Mouse (Mus musculus) c-Kit-negative CD71-positive TER-119-positive erythroid progenitor cells, embryonic 14.5 days (primary cell): ENCODE results near the gene Fbxo34.
"Not testable (repeated sequence)": the region's sequence is repeated elsewhere in the genome, so short reads cannot be mapped to it uniquely, and the experiment has no call there.

Experiments used
- DNase-seq: peaks from one replicate; pipeline ENCODE4 v3.0.0-alpha.2; 2013; ENCODE audit warnings: low read depth, low spot score

Gene Fbxo34

DNA sequence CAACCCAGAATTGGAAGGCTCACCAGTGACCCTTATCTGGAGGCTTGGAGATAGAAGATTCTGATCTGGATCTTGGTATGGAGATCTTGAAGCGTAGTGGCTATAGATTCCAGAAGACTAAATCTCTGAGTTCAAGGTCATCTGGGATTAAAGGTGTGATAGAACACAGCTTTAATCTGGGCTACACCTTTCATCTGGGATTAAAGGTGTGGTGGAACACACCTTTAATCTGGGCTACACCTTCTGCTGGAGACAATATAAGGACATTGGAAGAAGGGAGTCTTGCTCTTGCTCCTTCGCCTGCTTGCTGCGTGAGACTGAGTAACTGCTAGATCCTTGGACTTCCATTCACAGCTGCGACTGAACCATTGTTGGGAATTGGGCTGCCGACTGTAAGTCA is at the start of gene Fbxo34:
Gene Fbxo34, plus strand, starts transcription at position 301 of the 400 bp plus-strand sequence.
- not testable (repeated sequence) for DNase-seq

DNA sequence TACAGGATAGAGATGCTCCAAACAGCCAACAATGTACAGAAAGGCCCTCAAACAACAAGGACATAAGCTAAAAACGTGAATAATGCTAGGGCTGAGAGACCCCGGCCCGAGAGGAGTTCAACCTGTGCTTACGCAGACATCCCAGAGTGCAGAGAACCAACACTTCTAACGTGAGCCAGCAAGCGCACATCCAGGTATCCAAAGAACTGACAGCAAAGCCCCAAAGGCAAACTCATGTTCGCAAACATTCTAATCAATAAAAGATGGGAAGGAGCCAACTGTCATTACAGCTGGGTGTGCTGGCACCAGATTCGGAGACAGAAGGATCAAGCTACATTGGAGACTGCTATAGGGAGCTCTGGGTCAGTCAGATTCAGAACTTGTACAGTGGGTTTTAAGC is 47.5 kb upstream of the Fbxo34 start:
- DNase-seq = no peak

DNA sequence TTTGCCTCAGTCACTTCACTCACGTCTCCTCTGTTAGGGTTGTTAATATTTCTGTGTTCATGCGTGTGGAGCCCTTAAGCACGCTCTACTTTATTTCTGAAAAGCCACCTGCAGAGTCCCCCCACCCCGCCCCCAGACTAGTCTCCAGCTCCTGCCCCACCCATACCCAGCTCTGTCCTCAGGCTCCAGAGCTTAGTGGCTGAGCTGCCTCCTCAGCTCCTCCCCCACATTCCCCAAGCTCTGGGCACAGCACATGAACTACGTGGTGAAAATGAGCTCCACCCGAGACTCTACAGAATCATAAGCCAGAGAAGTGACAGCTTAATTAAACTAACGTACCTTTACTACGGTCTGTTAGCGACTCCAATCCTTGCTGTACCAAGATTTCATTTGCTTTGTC is 44.2 kb upstream of the Fbxo34 start:
- no peak for DNase-seq

DNA sequence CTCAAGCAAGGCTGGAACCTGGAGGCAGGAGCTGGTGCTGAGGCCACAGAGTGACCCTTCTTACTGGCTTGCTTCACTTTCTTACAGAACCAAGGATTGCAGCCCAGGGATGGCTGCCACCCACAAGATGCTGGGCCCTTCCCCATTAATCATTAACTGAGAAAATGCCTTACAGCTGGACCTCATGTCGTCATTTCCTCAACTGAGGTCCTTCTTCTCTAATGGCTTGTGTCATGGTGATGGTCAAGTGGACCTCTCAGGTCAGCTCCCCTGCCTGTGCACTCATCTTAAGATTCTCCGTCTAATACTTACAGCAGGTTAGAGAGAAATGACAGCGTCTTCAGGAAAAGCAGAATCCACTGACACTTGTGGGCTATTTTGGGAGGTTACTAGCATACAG is 32.9 kb upstream of the Fbxo34 start:
- DNase-seq = no peak

DNA sequence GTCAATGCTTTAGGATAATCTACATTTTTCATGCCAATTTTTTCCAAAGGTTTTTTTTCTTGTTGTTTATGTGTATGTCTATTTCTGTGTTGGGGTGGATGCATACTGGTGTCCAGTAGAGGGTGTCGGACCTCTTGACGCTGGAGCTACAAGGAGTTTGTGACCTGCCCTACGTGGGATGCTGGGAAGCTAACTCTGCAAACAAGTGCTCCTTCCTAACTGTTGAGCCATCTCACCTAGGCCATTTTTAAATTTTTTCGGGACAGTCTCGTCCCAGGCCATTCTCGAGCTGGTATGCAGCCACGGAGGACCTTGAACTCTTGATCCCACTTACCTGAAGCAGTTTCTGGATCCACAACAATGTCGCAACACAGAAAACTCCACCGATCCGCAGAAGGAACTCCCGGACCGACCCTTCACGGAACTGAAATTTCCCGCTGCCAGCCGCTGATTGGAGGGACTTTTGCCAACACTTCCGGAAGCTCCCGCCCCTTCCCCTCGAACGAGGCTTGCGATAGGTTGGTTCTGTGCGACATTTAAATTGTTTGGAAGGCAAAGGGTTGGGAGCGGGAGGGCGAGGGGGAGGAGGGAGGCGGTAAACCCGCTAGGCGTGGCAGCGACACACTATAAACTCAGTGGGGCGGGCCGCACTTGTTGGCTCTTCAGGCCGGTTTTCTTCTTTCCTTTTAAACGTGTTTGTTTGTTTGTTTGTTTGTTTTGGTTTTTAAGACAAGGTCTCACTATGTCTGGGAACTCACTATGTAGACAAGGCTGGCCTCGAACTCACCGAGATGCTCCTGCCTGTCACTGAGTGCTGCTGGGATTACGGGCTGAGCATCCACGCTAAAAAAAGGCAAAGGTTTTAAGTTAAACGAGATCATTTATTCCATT is 32.2 kb upstream of the Fbxo34 start, which contains the start of gene Dlgap5:
Gene Dlgap5, minus strand, starts transcription at position 633 of the 891 bp plus-strand sequence.
- DNase-seq = peak; percentile 95

DNA sequence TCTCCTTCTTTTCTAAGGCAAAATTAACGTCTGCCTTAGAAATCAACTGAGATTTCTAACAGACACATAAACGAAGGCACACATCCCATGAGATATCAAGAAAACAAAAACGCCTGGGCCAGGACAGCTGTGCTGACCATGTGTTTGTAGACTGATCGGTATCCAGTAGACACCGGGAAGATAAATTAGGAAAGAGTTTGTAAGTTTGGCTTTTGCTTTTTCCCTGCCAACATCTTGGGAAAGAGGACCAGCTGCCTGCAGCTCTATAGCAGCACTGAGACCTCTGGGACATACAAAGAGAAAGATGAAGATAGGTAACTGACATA is 31.6 kb upstream of the Fbxo34 start:
- DNase-seq = no peak

DNA sequence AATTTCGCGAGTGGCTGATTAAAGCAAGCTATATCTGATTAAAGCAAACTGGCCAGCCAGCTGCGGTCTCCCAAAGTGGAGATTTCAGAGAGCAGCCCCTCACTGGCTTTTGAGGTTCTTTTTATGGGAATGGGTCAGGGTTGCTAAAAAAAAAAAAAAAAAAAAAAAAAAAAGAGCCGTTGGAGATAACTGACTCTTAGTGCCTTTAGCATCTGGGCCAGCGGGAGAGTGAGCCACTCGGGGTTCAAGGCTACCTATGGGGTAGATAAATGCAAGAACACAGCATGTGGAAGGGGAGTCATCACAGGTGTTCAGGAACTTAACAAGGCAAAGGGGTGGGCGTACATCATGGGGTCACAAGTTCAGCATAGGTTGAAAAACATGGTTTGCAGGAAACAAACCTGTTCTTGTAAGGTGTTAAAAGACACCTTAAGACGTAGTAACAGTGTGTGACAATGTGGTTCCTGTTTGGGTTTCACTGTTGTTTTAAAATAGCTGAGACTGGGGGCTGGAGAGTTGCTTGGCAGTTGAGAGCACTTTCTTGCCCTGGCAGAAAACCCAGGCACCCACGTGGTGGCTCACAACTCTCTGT is 31.1 kb upstream of the Fbxo34 start:
- no peak for DNase-seq

DNA sequence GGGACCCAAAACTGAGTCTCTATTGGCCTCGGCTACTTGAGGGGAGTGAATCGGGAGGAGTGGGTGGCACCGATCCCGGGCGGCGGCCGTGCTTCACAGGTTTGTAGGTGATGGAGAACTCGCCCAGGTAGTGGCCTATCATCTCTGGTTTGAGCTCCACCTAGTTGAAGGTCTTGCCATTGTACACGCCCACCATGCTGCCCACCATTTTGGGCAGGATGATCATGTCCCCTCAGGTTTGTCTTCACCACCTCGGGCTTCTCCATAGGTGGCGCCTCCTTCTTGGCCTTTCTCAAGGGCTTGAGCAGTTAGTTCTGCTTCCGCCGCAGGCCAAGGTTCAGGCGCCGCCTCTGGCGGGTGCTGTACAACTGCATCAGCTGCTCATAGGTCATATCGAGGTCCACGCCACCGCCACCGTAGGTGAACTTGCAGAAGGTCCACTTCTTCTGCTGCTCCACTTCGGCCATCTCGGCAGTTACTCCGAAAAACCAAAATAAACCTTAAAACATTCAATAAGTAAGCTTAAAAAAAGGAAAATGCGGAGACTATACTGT is 30.4 kb upstream of the Fbxo34 start:
- no peak for DNase-seq

DNA sequence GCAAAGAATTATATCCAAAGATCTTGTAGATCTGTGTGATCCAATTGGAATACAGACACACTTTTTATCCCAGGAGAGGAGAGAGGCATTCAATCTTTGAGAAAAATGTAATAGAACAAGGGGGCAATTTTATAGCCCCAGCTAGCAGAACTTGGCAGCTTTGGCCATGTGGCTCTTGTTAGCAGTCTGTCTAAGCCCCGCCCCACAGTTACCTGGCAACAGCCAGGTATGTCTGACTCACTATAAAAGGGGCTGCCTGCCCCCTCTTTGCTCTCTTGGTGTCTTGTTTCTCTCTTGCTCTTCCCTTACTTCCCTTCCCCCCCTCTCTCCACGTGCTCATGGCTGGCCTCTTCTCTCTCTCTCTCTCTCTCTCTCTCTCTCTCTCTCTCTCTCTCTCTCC is 28.6 kb upstream of the Fbxo34 start:
- DNase-seq = no peak

DNA sequence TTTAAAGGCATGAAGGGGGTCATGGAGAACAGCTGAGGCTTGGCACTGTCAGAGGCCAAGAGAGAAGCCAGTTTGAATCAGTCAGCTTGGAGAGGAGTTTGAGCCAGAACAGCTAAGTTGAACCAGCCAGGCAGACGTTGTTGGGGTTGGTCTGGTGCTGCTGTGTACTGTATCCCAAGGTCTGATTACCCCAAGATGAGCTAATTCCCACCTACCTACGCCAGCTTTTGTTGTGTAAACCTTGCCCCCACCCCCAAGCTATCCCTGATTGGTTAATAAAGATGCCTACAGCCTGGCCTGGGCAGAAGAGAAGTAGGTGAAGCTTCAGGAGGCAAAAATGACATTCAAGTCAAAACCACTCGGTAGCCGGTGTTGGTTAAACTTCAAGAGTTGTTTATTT is 27.8 kb upstream of the Fbxo34 start:
- DNase-seq = no peak

DNA sequence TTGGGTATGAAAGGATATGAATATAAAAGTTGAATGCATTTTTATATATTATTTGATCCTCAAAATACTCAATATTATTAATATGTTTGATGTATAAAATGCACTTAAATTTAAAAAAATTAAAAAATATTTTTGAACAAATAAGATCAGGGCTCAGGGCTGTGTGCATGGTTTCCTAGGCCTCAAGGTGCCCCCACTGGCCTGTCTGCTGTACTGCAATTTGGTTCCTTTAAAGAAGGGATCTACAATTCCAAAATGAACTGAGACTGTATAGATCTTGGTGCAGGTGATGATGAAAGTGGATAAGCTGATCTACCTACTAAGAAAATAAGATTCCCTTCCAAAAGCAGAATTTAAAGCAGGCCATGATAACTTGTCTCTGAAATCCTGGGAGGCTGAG is 17.2 kb upstream of the Fbxo34 start:
- no peak for DNase-seq

DNA sequence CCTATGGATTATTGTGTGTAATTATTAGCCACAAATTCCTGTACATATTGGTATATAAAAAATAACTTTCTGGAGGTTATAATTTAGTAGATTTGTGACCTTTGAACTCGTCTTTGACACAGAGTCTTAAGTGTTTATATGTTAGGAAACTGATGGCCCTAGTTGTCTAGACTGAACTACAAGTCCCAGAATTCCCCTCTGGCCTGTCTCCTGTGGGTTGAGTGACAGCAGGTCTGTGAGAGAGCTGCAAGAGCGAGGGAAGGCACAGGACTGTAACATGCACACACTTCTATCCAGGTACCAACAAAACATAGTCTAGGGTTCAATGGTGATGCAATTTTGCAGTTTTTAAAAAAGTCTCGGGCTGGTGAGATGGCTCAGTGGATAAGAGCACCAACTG is 11.3 kb upstream of the Fbxo34 start:
- no peak for DNase-seq

DNA sequence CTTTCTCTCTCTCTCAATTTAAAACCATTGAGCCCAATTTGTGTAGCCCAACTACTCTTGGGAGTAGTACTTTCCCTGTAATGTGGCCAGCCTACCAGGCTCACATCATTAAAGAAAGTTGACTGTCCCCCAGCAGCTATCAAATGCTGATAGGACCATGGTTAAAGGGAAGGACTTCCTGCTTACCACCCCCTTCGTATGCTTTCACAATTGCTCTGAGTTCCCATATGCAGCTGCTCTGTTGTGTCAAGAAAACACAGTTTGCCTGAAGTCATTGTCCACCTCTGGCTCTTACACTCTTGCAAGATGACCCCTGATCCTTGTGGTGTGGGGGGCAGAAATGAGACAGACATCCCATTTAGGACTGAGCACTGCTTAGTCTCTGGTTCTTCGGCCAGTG is 5.3 kb upstream of the Fbxo34 start:
- DNase-seq = no peak

DNA sequence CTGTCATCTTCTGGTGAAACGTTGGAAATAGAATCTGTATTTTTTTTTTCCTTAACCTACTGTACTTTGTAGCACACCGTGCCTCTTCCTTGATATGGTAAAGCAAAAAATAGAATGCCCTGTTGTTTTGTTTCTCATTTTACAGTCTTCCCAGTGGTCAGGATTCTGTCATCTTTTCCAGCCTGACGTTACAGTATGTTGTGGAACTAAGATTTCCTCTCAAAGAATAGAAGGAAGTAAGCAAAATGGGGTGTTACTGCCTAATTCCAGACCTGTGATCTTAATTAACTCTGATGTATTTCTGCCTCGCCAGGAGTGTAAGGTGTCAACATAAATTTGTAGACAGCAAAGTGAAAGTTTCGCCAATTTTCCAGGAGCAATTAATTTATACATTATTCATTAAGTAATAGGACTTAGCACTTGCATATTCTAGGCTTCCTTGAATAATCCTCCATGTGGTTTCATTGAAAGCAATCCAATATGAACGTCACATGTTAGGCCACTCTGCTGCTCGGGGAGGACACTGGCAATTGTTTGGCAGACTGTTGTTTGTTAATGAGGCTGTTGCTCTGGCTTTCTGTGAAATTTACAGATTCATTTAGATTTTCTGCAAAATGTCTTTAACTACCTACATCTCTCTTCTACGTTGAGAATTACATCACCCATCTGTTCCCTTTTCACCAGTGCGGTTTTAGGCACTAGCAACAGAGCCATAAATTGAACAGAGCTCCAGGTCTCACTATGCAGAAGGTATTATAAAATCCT is 4.7 kb upstream of the Fbxo34 start:
- DNase-seq = no peak

DNA sequence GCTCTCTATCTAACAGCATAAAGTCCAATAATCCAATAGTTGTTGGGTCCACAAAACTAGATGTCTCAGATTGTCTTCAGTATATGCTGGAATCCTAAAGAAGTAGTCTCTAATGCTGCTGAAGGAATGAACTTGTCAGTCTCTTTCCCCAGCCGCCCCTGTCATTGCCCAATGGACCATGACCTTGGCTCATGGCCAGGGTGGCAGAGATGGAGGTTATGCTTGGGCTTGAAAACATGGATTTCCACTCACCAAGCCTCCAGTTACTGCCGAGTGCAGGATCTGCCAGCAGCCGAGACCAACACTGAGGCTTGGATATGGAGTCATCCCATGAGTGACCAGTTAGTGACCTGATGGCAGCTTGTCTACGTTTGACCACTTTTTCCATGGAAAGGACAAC is 9.3 kb downstream of the Fbxo34 start:
- no peak for DNase-seq

DNA sequence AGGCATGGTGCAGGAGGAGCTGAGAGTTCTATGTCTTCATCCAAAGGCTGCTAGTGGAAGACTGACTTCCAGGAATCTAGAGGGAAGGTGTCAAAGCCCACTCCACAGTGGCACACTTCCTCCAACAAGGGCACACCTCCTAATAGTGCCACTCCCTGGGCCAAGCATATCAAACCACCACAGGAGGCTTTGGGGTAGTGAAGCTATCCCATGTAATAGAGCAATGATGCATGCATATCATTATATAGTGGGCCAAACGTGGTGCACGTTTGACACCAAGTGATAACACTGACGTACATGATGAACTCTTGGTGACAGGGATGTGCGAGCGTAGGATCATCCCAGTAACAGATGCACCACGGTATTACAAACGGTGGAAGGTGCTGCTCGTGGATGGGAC is 11.8 kb downstream of the Fbxo34 start:
- DNase-seq = no peak

DNA sequence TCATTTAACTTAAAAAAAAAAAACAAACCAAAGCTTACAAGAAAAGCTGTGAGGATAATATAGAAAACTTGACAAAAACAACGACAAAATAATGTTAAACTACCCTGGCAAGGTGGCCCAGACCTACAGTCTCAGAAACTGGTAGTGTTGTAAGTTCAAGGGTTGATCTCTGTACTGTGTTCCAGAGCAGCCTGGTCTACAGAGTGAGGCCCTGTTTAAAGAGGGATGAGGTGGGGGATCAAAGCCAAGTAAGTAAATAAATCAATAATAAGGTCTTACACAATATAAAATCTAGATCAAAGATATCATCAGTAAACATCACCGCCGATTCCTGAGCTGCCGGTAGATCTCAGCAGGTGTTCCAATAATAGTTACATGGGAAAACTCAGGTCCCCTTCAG is 12.2 kb downstream of the Fbxo34 start:
- DNase-seq = no peak

DNA sequence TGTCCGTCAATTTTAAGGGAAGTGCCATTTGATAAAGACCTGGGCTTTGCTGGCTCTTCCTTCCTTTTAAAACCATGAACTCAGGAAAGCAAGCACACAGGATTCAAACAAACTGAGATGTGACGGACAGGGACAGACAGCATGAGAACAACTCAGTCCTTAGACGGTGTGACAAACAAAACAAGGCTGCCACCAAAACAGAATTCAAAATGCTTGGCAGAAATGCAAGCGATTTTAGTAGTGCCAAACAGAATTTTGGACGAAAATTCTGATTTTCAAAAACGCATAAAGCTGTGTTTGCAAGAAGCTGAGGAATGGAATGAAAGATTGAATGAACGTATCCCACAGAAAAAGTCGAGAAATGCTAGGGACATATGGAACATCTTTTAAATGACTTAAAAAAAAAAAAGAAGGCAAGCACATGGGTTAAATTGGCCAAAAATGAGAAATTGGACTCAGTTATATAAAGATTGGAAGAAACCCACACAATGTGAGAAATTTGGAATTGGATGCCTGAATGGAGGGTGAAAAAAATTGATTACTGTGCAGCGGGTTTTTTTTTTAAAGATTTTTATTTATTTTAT is 12.7 kb downstream of the Fbxo34 start:
- DNase-seq = no peak

DNA sequence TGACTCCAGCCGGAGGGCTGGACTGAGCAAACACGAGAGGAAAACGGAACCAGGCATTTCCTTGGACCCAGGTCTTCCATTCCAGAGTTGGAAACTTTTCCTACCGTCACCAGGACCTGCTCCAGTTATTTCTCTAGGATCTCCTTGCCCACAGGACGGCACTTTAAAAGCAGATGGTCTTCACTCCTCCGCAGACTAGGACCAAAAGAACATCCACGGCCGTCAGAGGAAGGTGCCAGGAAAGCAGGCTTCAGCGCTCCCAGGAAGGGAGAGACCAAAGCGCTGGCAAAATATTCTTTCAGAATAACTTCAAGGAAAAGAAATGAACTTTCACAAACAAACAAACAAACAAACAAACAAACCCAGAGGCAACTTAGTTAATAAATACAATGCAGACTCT is 14.2 kb downstream of the Fbxo34 start:
- DNase-seq = no peak

DNA sequence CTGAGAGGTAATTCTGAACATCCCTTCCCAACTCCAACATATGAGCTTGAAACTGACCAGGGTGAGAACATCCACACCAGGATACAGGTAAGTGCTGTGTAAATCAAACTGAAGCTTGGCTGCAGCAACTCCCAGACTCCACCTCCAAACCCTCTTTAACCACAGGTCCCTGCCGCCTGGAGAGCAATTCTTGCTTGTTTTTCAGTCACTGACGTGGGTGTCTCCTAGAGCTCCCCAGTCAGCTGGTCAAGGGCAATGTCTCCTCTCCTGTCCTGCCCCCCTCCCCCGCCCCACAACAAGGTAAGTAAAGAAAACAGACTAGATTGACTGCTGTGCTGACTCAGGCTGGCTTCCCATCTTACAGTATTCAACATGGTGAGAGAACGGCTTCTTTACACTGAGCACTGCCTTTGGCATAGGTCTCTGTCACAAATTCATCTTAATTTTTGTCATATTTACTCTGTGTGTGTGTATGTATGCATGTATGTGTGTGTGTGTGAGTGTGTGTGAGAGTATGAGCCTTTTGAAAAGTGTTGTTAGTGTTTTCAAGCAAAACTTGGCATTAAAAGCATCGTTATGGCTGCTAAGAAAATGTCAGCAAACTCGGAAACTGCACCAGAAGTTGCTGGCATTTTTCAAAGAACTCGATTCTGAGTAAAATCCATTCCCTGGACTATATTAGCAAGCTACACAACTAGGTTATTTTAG is 15.4 kb downstream of the Fbxo34 start:
- DNase-seq = no peak

DNA sequence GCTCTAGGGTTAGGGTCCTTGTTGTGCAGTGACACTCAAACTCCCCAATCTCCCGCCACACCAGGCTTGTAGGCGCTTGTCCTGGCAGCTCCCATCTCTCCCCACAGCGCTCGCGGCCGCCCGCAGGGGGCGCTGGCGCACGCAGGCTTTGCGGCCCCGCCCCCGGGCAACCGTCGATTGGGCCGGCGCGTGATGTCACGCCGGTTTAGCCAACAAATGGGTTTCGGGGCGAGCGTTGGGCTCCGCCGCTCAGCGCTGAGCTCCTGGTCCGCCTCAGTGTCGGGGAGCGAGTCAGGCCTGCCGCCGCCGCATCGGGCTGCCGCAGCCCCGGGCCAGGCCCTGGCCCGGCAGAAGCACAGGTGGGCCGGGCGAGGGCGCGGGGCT is 22.1 kb downstream of the Fbxo34 start:
- peak; percentile 92 for DNase-seq
